Mouse (Mus musculus): ENCODE data around the gene Lonp2. TPM values are rescaled to one million over a fixed set of nuclear protein-coding genes. Genes with fewer than 3 reads are reported as not detected.

Gene Lonp2
- total RNA-seq, 2 experiments from 2014 or later: 68.3 to 70.9 TPM

DNA sequence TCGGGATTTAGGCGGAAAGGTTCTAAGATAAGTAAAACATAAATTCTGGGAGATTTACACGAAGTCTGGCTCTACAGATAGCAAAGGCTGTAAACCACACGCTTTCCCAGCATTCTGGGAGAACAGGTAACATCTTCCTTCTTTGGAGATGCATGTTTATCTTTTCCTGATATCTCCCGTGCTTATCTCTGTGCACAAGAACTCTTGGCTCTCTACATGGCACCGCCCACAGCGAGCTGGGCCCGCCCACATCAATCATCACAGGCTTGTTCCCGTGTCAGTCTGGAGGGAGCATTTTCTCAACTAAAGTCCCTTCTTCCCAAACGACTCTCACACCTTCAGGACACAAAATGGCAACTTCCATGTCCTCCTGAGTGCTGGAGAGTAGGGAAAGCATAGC, 30.7 kb upstream of the Lonp2 start:
- no peak for DNase-seq (ENCODE audit: extremely low spot score in 1 of 2, low spot score in 2 of 2)
- intact Hi-C loops (cut with DNase I): no loop called here
- Histone ChIP-seq H3K4me3 (no peak overlapping the region), H3K27ac (no peak overlapping the region)
- TF ChIP-seq CTCF (IDR thresholded peaks at IDR 0.05): no peak

GRCm38 (mm10) chr8:86594159-86594796, 29.6 kb upstream of the Lonp2 start:
- Histone ChIP-seq H3K4me3 (no peak overlapping the region), H3K27ac (no peak overlapping the region)
- intact Hi-C loops (cut with DNase I): no loop called here
- TF ChIP-seq CTCF (IDR thresholded peaks at IDR 0.05): no peak
- no peak for DNase-seq (ENCODE audit: extremely low spot score in 1 of 2, low spot score in 2 of 2)

GRCm38 (mm10) chr8:86595671-86596070, 28.2 kb upstream of the Lonp2 start:
- no peak for TF ChIP-seq CTCF (IDR thresholded peaks at IDR 0.05)
- Histone ChIP-seq H3K27ac (no peak overlapping the region), H3K4me3 (no peak overlapping the region)
- intact Hi-C loops (cut with DNase I): no loop called here
- DNase-seq (ENCODE audit: extremely low spot score in 1 of 2, low spot score in 2 of 2): no peak

GRCm38 (mm10) chr8:86597681-86598080, 26.2 kb upstream of the Lonp2 start:
- no peak for TF ChIP-seq CTCF (IDR thresholded peaks at IDR 0.05)
- DNase-seq (ENCODE audit: extremely low spot score in 1 of 2, low spot score in 2 of 2): no peak
- intact Hi-C loops (cut with DNase I): no loop called here

GRCm38 (mm10) chr8:86599299-86599698, 24.5 kb upstream of the Lonp2 start:
- no peak for DNase-seq (ENCODE audit: extremely low spot score in 1 of 2, low spot score in 2 of 2)
- Histone ChIP-seq H3K4me3 (no peak overlapping the region), H3K27ac (no peak overlapping the region)
- TF ChIP-seq CTCF (IDR thresholded peaks at IDR 0.05): no peak
- intact Hi-C loops (cut with DNase I): no loop called here

More at GRCm38 (mm10) chr8:86597681-86598080, 26.2 kb upstream of the Lonp2 start:
- Histone ChIP-seq H3K4me3 (no peak overlapping the region), H3K27ac (no peak overlapping the region)

- Histone ChIP-seq H3K4me3 (no peak overlapping the region), H3K27ac (no peak overlapping the region)
- no peak for DNase-seq (ENCODE audit: extremely low spot score in 1 of 2, low spot score in 2 of 2)
- no peak for TF ChIP-seq CTCF (IDR thresholded peaks at IDR 0.05)
- intact Hi-C loops (cut with DNase I): no loop called here
These were observed 23.5 kb upstream of the Lonp2 start for GRCm38 (mm10) chr8:86600311-86600710.

DNA sequence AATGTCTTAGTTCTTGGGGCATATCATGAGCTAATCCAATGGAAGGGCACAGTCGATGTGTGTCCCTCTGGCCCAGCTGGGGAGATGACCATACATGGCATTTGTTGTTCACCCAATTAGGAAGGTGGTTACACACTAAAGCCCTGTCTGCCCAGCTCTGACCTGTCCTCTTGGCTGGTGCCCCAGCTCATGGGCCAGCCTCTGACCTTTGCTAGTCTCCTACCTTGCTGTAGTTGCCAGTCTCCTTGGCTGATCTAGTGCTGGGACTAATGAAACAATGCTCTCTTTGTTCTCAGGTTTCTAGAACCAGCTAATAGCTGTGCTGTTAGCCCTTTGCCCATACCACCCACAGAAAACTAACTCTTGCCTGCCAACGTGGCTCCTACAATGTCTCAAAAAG, 20.7 kb upstream of the Lonp2 start:
- DNase-seq (ENCODE audit: extremely low spot score in 1 of 2, low spot score in 2 of 2): no peak
- TF ChIP-seq CTCF (IDR thresholded peaks at IDR 0.05): no peak
- H3K27ac ChIP-seq: no peak overlapping the region
- intact Hi-C loops (cut with DNase I): no loop called here
- H3K4me3 ChIP-seq: no peak overlapping the region

DNA sequence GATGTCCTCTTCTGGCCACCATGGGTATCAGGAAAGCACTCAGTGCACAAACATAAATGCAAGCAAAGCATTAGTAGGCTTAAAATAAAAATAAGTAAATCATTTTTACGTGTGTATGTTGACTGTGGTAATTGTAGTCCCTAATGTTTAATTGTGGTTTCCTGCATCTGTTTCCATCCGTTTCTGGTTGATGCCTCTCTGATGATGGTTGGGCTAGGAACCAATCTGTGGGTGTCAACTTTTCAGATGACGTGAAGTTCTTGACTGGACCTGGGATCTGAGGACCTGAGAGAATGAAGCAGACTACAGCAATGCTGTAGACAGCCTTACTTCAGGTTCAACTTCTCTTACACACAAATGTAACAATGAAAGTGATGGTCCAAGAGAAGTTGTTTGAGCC, 19.2 kb upstream of the Lonp2 start:
- no peak for DNase-seq (ENCODE audit: extremely low spot score in 1 of 2, low spot score in 2 of 2)
- TF ChIP-seq CTCF (IDR thresholded peaks at IDR 0.05): no peak
- intact Hi-C loops (cut with DNase I): no loop called here
- Histone ChIP-seq H3K27ac (no peak overlapping the region), H3K4me3 (no peak overlapping the region)

DNA sequence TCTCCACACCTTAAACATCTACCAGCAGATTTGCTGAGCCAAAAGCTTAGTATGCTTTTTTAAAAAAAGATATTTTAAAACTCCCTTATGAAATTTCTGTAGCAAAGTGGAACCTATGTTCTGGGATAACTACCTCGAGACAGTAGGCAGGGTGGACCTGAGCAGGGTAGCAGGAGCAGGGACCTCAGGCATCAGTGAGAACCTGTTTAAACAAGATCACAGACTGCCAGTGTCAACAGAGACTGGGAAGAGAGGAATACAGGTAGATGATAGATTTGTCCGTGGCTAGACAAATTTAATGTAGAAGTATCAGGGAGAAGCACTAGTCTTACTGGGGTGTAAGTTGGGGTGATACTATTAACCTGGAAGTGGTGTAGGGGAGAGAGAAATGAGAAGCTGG, 10.0 kb upstream of the Lonp2 start:
- no peak overlapping the region for H3K27ac ChIP-seq
- no peak for DNase-seq (ENCODE audit: extremely low spot score in 1 of 2, low spot score in 2 of 2)
- H3K4me3 ChIP-seq: no peak overlapping the region
- intact Hi-C loops (cut with DNase I): no loop called here
- no peak for TF ChIP-seq CTCF (IDR thresholded peaks at IDR 0.05)

DNA sequence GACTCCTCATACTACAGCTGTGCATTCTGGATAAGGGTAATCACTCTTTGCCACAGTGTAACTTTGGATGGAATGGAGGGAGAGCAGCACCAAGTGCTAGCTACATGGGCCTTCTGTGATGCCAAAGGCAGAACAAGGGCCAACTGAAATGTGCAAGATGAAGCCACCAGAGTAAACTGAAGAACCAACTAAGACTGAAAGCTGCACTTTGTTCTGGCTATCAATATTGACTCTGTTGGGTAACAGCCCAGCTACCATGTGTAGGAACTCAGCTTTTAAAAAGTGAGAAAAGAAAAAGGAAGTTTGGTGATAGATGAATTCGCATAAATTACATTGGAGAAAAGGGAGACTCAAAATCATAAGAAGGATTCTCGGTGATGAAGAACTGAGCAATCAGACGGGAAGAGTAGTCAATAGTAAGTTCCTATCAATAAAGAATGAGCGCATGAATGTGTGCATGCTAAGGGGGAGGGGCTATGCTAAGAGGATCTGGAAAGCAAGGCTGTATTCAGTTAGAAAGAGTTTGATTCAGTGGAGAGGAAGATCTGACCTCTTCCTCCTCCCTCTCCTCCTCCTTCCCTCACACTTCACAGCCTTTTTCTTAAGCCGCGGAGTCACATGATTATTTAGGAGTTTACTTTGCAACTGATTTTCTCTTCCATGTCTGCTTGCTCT, 8.6 kb upstream of the Lonp2 start:
- no peak for DNase-seq (ENCODE audit: extremely low spot score in 1 of 2, low spot score in 2 of 2)
- no peak for TF ChIP-seq CTCF (IDR thresholded peaks at IDR 0.05)
- H3K27ac ChIP-seq: no peak overlapping the region
- no peak overlapping the region for H3K4me3 ChIP-seq
- intact Hi-C loops (cut with DNase I): no loop called here

DNA sequence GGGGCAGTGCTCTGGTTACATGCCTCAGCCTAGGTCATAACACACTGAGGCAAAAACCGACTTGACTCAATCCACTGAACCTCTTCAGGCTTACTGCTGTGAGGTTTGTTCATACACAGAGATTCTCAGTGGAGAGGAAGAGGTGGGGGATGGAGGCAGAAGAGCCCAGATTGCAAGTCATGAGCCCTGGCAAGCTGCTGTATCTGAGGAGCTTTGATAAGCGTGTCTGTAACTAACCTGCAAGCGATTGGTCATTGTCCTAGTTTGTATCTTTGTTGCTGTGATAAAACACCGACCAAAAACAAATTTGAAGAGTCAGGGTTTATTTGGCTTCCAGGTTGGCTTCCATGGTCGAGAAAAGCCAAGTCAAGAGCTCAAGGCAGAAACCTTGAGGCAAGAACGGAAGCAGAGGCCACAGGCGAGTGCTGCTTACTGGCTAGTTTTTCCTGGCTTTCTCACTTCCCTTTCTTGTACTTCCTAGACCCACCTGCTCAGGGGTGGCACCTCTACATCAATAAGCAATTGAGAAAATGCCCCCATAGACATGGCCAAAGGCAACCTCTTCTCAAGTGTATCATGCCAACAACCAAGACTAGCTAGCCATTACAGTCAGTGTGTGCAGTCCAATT, 6.0 kb upstream of the Lonp2 start:
- Histone ChIP-seq H3K27ac (no peak overlapping the region), H3K4me3 (no peak overlapping the region)
- no peak for DNase-seq (ENCODE audit: extremely low spot score in 1 of 2, low spot score in 2 of 2)
- TF ChIP-seq CTCF (IDR thresholded peaks at IDR 0.05): no peak
- intact Hi-C loops (cut with DNase I): no loop called here

DNA sequence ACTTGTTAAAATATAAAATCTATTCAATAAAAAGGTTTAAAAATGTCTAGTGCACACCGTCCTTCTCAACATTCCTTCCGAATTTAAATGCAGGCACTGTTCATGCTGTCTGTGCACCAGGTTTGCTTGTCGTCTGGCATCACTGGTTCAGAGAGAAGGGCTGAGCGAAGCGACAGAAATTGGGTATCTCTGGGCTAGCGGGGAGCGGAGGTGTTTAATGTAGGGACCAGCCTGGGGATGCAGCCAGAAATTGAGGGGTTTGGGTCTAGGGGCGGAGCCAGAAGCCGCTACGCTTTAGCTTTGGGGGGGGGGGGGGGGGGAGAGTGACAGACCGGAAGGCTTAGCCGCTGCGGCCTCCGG, 312 bp upstream of the Lonp2 start:
- Histone ChIP-seq H3K27ac (peak overlapping the region; percentile 92), H3K4me3 (peak overlapping the region; percentile 90)
- no peak for DNase-seq (ENCODE audit: extremely low spot score in 1 of 2, low spot score in 2 of 2)
- intact Hi-C loops (cut with DNase I): loop anchor here (1.0 kb wide), 1 partner anchor 261 kb away; no protein-coding TSS in a partner anchor
- no peak for TF ChIP-seq CTCF (IDR thresholded peaks at IDR 0.05)
